Mouse (Mus musculus): ENCODE data around the gene Ttyh2. TPM values are rescaled to one million over a fixed set of nuclear protein-coding genes. Genes with fewer than 3 reads are reported as not detected.

Gene Ttyh2
- total RNA-seq, 2 experiments from 2014 or later = 0.40 to 0.88 TPM

DNA sequence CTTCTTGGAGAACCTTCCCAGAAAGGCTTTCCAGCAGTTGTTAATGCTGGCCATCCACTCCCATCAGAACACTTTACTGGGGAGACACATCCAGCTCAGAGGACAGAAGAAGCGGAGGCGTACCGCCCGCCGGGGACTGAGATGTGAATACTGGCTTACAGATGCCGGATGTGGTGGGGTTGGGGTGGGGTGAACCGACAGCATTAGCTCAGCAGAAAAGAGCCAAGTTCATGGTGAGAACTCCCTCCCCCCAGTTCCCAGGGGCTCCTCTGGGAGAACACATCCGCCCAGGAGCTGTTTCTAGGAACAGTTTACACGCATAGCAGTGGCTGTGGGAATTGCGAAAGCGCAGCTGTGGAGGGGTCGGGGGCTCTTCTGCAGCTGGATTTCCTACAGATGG, 24.3 kb downstream of the Ttyh2 start:
- ATAC-seq (ENCODE audit: poor library complexity, severe bottlenecking) = no peak

DNA sequence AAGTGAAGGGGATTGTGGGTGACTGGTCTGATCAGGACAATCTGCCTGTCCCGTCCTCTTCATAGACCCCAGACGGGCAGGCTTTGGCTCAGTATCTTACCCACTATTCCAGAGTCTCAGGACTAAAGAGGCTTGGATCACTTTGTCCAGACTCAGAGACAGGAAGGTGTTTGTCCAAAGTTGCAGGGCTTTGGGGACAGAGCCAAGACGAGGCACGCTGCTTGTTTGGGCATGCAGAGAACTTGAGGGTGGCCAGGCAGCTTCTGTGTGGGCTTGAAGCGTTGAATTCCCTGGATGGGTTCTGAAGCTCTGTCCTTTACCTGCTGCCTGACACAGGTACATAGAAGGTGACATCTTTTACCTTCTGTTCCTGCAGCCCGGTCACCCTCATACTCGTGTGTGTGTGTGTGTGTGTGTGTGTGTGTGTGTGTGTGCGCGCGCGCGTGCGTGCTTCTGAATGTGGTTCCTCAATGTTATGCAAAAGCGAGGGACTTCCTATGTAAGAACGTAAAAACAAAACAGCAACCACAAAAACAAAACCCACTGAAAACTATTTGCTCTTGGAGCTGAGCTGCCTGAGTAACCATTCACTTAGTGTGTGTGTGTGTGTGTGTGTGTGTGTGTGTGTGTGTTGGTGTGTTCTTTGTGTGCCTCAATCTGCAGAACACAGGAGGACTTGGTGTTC, 27.2 kb downstream of the Ttyh2 start:
- peak; percentile 27; the same call in 1 of the 2 replicates for ATAC-seq (ENCODE audit: poor library complexity, severe bottlenecking)

DNA sequence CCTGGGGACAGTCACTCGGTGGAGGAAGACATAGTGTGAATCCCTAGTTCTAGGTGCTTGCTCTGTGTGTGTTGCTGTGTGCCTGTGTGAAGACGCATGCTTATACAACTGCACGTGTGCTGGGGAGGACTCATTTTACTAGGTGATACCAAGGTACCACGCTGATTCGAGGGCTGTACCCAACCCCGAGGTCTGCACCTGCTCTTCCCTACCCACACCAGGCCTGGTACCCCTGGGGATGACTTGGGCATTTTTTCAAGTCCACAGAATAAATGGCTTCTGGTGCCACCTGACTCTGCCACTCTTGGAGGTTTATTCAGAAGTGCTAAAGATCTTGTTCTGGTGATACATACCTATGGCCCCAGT, 27.7 kb downstream of the Ttyh2 start:
- ATAC-seq (ENCODE audit: poor library complexity, severe bottlenecking) = no peak

DNA sequence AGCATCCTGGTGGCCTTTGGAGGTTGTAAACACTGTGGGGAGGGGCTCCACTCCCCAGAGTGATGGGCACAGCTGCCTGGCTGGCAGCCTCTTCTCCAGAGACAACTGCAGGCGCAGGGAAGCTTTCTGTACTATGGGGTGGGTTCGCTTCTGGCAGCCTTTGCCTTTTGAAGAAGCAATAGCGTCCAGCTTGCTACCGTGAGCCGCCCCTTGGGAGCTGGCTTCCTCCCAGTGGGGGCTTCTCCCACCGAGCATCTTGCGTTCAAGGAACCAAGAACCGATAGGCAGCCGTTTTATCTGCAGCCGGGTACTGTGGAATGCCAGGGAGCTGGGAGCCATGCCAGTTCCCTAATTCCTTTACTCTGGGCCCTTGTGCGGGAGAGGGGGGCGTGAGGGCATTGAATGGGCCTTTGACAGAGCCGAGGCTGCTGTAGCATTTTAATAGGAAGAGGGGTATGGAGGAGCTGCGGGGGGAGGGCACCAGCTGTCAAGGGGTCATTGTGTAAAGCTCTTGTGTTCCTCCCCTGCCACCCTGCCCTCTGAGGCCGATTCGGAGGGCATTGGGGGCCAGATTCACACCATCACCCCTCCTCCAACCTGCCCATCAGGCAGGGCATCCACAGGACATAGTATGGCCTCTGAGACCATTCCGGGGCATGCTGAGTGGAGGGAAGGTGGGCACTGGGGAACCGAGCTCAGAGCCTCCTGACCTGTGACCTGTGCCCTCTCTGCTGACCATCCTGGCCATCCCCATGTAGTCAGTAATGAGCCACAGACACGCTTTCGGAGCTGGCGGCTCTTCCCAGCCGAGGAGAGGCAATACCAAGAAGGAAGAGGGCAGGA, 29.1 kb downstream of the Ttyh2 start:
- ATAC-seq (ENCODE audit: poor library complexity, severe bottlenecking) = no peak

DNA sequence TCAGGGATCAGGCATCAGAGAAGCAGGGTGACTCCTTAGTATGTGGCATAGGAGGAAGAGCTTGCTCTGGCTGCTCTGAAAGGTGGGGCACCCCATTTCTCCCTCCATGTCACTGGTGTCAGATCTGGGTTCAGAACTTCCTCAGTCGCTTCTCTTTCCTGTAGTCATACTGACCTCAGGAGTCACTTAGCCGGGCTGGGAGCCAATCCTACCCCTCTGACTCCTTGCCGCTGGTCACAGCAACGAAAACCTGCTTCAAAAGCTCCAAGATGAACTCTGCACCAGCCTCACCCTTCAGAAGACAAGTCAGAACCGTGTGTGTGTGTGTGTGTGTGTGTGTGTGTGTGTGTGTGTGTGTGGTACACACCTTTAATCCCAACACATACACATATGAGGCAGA, 31.1 kb downstream of the Ttyh2 start:
- no peak for ATAC-seq (ENCODE audit: poor library complexity, severe bottlenecking)

DNA sequence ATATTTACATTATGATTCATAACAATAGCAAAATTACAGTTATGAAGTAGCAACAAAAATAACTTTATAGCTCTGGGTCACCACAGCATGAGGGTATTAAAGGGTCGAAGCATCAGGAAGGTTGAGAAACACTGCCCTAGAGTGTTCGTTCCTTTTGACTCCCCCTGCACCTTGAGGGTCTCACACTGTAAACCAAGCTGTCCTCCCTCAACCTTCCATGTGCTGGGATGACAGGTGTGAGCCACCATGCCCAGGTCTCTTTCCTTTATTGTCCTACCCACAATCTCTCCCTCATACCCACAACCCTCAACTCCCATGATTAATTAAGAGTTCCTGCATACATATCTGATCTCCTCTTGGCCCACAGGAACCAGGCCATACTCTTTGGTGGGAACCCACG, 36.2 kb downstream of the Ttyh2 start:
- ATAC-seq (ENCODE audit: poor library complexity, severe bottlenecking) = no peak

DNA sequence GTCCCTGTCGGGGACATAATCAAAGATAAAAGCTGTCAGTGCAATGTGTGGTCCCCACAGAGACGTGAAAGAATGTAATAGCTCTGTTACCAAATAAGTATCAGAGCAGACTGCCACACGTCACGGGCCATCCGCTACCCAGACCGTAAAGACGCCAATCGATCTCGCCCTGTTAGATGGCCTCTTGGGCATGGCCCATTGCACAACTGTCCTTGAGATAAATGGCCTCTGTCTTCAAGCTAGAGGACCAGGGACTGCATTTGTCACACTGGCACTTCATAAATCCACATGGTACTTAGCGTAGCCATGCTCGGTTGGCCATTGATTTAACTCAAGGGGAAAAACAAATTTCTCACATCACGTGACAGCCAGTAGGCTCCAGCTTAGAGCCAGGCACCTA, 36.6 kb downstream of the Ttyh2 start:
- no peak for ATAC-seq (ENCODE audit: poor library complexity, severe bottlenecking)

DNA sequence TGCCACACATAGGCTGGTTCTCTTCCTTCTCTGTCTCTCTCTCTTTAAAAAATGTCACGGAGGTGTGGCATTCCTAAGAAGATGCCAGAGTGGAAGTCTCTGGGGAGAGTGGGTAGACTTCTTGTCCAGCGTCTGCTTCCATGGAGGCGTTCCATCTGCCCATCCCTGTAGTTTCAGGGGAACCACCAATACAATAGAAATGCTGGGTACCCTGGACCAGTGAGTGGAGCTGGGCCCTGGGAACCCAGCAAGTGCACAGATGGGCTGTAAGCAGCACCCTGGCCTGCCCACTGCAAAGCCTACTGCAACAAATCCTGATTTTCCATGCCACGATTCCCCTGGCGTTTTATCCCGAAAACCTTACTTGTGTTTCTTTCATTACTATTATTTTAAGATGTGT, 39.3 kb downstream of the Ttyh2 start:
- ATAC-seq (ENCODE audit: poor library complexity, severe bottlenecking) = no peak

DNA sequence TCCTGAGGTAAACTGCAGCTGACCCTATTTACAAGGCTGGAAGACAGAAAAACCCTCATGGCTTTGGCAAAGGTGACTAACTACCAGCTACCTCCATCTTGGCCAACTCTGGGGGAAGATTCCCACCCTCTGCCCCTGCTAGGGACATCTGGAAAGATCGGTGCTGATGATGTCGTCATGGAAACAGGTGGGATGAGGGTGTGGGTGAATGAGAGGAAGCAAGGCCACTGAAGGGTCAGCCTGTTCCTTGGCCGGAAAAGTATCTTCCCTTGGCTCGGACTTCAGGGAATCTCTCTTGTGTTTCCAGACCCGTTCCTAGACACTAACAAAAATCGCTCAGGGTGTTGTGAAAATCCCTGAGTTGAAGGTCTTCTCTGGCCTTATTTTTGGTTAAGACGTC, 40.3 kb downstream of the Ttyh2 start:
- ATAC-seq (ENCODE audit: poor library complexity, severe bottlenecking) = no peak

DNA sequence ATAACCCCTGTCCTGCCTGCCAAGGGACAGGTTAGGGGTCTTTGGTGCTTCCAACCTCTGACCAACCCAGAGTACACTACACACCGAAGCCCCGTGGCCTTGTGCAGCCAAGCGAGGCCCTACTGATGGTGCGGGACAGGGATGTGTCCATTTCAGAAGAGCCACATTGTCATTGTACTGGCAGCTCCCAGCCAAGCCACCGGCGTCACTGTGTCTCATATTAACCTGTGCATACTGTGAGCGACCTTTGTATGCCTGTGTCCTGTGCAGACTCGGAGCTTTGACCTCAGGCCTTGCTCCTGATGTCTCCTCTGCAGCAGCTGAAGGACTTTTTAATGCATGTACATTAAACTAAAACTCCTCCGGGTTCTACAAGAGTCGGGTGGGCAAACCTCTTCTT, 45.3 kb downstream of the Ttyh2 start:
- ATAC-seq (ENCODE audit: poor library complexity, severe bottlenecking) = no peak

DNA sequence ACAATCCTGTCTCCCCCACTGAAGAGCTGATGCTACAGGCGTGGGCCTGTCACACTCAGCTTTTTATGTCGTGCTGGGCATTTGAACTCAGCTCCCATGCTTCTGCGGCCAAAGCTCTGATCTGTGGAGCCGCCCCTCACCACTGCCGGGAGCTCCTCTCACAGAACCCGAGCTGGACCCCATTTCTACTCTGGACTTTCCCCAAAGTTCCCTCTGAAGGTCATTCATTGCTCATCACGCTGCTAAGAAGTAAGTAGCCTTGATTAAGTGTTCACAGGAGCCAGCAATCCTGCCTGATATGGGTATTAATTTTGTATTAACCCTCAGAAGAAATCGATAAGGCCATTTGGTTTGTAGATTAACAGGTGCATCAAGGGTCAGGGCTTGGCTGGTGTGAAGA, 47.2 kb downstream of the Ttyh2 start:
- ATAC-seq (ENCODE audit: poor library complexity, severe bottlenecking) = no peak

DNA sequence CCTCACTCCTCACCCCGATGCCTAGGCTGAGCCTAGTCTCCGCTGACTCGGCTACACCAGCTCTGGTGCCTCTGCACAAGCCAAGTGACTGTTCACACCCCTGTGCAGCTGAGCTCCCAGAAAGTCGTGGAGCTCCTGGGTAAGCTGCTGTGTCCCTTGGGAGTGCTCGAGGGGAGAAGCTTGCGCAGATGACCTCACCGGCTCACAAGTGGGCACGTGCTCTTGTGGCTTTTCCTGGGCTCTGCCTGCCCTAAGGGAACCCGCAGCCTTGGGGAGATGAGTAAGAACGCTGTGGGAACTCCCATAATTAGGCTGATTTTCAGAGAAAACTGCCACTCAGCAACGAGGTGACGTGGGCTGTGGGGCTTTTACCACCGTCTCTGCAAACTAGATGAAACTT, 47.8 kb downstream of the Ttyh2 start:
- no peak for ATAC-seq (ENCODE audit: poor library complexity, severe bottlenecking)

DNA sequence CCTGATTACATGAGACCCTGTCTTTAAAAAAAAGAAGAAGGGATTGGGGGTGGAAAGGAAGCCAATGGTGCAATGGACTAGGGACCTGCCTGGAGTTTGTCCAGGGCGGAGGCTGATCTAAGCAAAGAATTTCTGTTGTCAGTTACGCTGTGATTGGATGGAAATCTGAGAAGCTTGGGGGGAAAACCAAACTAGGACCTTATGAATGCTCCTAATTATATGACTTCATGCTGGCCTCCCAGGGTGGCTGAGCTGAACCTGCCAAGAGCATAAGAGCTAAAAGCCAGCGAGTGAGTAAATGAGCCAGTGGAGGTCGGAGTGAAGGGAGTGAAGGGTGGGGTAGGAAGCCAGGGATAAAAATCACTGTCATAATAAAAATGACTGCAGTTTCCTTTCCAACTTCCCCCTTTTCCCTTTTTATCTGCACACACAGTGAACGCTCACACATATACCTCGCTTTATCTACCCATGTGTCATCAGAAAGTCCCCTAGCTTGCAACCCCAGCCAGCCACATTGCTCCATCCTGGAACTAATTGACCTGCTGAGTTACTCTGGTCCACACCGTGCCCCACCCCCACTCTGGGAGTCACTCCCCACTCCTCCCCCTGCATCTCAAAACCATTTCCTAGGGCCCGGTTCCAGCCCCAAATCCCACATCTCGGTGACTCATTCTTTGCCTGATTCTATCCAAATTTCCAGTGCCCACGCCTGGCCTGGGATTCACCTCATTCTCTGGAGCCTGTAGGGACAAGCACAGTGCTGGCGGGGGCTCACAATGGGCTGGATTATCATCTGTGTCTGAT, 49.8 kb downstream of the Ttyh2 start:
- ATAC-seq (ENCODE audit: poor library complexity, severe bottlenecking) = no peak

DNA sequence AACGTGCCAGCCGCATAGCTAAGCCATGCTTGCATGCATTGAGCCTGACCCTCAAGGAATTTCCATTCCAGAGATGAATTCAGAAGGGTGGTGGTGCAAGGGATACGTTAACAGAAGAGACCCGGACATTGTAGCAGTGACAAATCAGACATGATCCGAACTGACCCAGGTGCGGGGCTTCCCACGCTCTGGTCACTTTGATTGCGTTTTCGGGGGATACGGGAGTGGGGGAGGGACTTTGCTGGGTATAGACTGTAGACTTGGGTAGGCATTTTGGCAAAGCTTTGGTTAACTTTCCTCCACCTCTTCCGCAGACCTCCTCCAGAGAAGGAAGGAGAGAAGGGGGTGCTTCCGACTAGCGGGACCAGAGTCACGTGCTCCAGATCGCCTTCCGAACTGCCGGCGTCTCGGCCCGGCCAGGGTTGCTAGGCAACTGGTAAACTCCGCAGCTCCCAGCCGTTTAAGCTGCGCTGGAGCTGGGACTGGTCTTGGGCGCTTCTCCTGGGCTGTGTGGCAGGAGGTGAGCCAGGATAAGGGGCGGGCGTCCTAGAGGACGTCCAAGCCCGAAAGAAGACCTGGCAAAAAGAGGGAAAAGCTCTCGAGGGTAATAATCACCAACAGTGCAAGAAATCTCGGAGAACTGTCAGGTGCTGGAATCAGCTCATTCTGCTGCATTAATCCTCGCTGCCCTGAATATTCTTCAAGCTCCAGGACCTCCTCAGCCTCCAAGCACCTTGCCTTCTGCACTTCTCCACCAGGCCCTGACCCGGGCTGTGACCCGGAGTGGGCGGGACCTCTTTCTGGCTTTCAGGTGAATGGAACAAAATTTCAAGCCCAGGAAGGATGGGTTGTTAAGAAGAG, 52.0 kb downstream of the Ttyh2 start, which contains the start of gene Dnaic2:
Gene Dnaic2, plus strand, starts transcription at position 444 of the 861 bp plus-strand sequence.
- ATAC-seq (ENCODE audit: poor library complexity, severe bottlenecking) = peak; percentile 59; the same call in 1 of the 2 replicates

DNA sequence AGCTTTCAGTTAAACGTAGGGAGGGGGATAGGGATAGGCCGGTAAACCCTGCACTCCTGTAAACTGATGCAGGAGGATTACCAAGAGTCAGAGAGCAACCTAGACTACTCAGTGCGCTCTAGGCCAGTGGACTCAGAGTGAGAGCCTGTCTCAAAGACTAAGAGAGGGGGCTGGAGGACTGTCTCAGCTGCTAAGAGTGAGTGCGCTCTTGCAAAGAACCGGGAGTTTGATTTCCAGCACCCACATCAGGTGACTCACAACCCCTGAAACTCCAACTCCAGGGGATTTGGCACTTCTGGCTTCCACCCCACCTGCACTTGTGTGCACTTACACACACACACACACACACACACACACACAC, 52.6 kb downstream of the Ttyh2 start:
- no peak for ATAC-seq (ENCODE audit: poor library complexity, severe bottlenecking)

DNA sequence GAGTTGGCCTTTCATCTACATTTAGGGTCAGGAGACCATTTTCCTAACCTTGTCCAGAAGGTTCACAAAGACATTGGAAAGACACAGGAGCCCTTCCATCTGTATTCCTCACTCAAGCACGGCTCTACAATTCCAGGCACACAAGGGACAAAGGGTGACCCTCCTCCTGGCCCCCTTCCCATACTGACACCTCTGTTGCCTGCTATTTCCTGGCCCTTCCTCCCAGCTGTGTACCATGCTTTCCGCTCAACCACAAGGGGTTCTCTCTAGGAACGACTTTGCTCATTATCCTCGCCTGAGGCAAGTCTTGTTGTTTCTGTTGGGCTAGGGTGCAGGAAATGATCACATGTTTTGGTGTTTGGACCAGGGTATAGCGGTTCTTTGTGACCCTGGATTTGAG, 53.1 kb downstream of the Ttyh2 start:
- no peak for ATAC-seq (ENCODE audit: poor library complexity, severe bottlenecking)

DNA sequence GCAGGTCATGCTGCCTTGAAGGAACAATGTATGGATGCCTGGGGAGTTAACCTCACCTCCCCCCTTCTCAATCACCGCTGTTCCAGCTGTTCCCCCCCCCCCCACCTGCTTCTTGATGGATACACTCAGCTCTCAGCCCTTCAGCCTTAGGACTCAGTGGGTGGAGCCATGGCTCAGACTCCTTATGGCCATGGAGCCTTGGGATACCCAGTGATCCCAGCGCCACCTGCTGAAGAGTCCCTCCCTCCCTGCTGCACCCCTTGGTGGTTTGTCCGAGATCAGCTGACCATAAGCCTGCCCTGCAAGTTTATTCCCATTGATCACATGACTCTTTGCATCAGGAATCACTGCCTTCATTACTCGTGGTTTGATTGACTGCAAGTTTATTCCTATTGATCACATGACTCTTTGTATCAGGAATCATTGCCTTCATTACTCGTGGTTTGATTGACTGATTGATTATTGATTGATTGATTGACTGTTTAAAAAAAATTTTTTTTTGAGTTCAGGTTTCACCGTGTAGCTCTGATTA, 54.7 kb downstream of the Ttyh2 start:
- ATAC-seq (ENCODE audit: poor library complexity, severe bottlenecking) = no peak

DNA sequence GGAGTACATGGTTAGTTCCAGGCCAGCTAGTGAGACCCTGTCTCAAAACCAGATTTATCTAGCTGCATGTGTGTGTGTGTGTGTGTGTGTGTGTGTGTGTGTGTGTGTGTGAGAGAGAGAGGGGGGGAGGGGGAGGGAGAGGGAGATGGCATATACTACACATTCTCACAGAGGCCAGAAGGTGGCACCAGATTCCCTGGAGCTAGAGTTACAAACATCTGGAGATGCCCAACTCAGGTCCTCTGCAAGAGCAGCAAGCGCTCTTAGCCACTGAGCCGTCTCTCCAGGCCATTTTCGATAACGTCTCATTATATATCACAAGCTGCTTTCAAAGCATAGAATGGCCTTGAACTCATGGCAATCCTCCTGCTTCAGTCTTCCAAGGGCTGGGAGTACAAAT, 56.5 kb downstream of the Ttyh2 start:
- ATAC-seq (ENCODE audit: poor library complexity, severe bottlenecking) = no peak

DNA sequence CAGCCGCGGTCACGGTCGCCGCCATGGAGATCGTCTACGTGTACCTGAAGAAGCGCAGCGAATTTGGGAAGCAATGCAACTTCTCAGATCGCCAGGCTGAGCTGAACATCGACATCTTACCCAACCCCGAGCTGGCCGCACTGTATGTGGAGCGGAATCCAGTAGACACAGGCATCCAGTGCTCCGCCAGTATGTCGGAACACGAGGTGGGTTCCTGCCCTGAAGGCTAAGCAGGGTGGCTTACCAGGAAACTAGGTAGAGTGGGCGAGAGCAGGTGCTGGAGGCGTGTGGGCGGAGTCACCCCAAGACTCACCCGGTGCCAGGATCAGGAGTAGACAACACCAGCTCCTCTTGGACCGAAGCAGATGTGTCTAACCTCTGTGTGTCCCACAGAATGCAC, 57.7 kb downstream of the Ttyh2 start:
- no peak for ATAC-seq (ENCODE audit: poor library complexity, severe bottlenecking)

DNA sequence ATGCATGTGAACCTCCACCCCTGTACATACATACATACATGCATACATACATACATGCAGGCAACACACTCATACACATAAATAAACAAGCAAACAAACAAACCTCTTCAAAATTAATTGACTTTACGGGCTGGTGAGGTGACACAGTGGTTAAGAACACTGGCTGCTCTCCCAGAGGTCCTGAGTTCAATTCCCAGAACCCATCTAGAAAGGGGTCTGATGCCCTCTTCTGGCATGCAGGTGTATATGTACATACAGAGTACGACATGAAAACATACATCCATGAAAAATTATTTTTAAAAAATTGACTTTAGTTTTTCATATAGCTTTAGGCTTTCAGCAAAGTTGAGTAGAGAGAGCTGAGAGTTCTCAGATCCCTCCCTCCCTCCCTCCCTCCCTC, 60.9 kb downstream of the Ttyh2 start:
- no peak for ATAC-seq (ENCODE audit: poor library complexity, severe bottlenecking)
